Mouse (Mus musculus) thymus, postnatal 0 days (tissue): ENCODE measurements around the gene Kxd1. TPM values are rescaled to one million over a fixed set of nuclear protein-coding genes. Genes with fewer than 3 reads are reported as not detected.

ENCODE experiments used
- DNase-seq: peaks from one replicate; pipeline ENCODE4 v3.0.0-alpha.2; 2015; ENCODE audit warnings: low spot score
- polyA plus RNA-seq: library from polyadenylated mRNA; unstranded; fragments of >200 nt; fragmentation: Nextera tagmentation; extraction: Ambion mirVana; gene quantifications from 2 replicates; pipeline ENCODE4 v1.2.1, GENCODE M21; 2015

The Kxd1 gene
- polyA plus RNA-seq, 1 experiment from 2014 or later = 68.6 TPM

- DNase-seq = peak; percentile 57
Observed at GRCm38 (mm10) chr8:70549412-70550184, 21.8 kb upstream of the Kxd1 start.

- DNase-seq = no peak
Observed at GRCm38 (mm10) chr8:70547762-70548161, 20.0 kb upstream of the Kxd1 start.

GRCm38 (mm10) chr8:70546412-70546811 is 18.7 kb upstream of the Kxd1 start:
- DNase-seq = no peak

- DNase-seq = peak; percentile 53
Observed at GRCm38 (mm10) chr8:70544200-70544687, 16.5 kb upstream of the Kxd1 start.

- no peak for DNase-seq
Observed at GRCm38 (mm10) chr8:70541081-70541480, 13.3 kb upstream of the Kxd1 start.

GRCm38 (mm10) chr8:70540507-70541071 is 12.8 kb upstream of the Kxd1 start:
- DNase-seq = no peak

- DNase-seq = no peak
Observed at GRCm38 (mm10) chr8:70540013-70540506, 12.3 kb upstream of the Kxd1 start.

- peak; percentile 99 for DNase-seq
Observed at GRCm38 (mm10) chr8:70539077-70539813, 11.5 kb upstream of the Kxd1 start, which contains the start of gene Ell. Gene Ell, plus strand, starts transcription at chr8:70539457.

GRCm38 (mm10) chr8:70538633-70539076 is 10.9 kb upstream of the Kxd1 start:
- peak; percentile 99 for DNase-seq

GRCm38 (mm10) chr8:70538024-70538579 is 10.3 kb upstream of the Kxd1 start:
- DNase-seq = no peak

- no peak for DNase-seq
Observed at GRCm38 (mm10) chr8:70535701-70536100, 7.9 kb upstream of the Kxd1 start.

GRCm38 (mm10) chr8:70535221-70535620 is 7.5 kb upstream of the Kxd1 start:
- DNase-seq = no peak

GRCm38 (mm10) chr8:70534281-70534680 is 6.5 kb upstream of the Kxd1 start:
- no peak for DNase-seq

- no peak for DNase-seq
Observed at GRCm38 (mm10) chr8:70530314-70530713, 2.6 kb upstream of the Kxd1 start.

- no peak for DNase-seq
Observed at GRCm38 (mm10) chr8:70529741-70530161, 2.0 kb upstream of the Kxd1 start.

- no peak for DNase-seq
Observed at GRCm38 (mm10) chr8:70529299-70529698, 1.5 kb upstream of the Kxd1 start.

- DNase-seq = no peak
Observed at GRCm38 (mm10) chr8:70528182-70528797, 534 bp upstream of the Kxd1 start.

- no peak for DNase-seq
Observed at GRCm38 (mm10) chr8:70527111-70527511, 645 bp downstream of the Kxd1 start.

GRCm38 (mm10) chr8:70522592-70523403 is 5.0 kb downstream of the Kxd1 start:
- DNase-seq = peak; percentile 99

- DNase-seq = no peak
Observed at GRCm38 (mm10) chr8:70519606-70520005, 8.2 kb downstream of the Kxd1 start.
